Mouse (Mus musculus): ENCODE measurements around the gene Hjurp.

Gene Hjurp

DNA sequence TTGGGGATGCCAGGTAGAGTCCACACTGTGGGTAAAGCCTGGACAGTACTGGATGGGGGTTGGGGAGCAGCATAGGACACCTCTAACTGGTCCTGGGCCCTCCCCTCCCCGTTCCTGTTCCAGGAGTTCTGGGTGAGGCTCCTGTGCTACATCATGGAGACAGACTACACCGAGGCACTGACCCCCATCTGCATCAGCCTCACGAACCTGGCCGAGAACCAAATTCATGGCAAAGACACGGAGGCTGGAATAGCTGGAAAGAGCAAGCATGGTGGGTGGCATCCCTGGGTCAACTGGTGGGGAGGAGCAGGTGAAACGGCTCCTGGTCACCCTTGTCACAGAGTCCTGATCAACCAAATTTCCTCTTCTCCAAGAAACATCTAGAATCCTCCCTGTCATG lies 38.7 kb downstream of the Hjurp start:
- WGBS = 79% methylated on average over 6 of the region's 6 CpGs

DNA sequence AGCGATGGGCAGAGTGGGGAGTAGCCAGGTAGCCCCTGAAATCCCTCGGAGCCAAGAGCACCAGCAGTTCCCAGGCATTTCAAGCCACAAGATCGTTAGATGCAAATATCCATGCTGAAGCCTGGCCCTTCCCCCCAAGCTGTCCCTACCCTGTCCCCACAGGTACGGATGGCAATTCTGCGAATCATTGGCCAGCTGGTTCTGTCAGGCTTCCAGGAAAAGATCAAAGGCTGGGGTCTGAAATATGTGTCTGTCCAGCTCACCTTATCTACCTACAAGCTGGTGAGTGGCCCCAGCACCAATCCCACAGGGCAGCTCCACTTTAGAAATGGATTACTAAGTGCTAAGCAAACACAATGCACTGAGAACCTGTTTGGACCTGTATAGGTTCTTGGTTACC lies 40.1 kb downstream of the Hjurp start:
- WGBS = 77% methylated on average over 5 of the region's 5 CpGs

DNA sequence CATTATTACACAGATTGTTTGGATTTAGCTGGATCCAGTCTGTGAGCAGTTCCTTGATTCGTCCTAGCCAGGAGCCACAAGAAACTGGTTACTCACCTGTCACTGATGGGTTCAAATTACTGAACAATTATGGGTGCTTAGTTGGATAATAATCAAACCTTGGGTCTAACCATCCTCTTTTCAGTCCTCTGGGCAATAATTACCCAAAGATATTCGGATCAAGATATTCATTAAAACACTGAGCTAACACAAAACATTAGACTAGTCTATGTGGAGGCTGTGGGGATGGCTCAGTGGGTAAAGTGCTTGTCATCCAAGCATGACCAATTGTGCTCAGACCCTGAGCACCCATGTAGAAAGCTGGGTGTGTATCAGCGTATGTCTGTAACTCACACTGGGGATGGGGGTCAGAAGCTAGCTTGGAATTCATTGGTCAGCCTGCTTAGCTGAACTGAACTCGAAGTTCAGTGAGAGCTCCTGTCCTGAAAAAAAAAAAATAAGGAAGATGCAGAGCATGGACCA lies 41.5 kb downstream of the Hjurp start:
- WGBS = 59% methylated on average over 4 of the region's 4 CpGs

DNA sequence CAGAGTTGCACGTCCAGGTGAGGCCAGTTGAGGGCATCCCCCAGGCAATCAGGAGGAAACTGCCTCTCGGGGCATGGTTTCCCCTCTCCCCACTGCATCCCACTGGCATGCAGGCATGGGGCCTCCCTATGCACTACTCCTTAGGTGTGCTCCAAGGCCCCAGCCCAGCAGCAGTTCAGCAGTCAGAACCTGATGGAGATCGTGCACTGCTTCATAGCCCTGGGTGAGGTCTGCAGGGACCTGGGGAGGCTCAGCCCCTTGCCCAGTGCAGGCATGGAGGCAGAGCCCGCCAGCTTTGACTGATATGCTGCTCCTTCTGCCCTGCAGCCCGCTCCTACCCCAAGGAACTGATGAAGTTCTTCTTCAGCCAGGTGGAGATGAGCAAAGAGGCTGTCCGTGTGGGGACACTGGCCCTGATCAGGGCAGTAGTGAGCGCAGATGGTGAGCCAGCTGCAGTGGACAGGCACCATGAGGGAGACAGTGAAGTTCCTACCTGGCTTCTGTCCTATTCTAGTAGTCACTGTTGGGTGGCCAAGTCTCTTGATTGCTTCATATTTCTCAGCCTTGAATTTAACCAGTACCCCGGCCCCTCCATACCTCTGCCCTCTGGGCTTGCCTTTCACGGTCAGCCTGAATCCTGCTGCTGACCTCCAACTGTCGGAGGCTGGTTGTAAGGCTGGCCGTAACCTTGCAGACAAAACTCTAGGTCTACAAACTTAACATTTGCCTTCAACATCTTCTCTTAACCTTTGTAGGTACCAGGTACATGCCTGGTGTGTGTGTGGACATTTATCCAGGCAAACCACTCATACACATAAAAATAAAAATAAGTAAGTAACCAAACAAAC lies 42.2 kb downstream of the Hjurp start:
- WGBS = 64% methylated on average over 11 of the region's 11 CpGs

DNA sequence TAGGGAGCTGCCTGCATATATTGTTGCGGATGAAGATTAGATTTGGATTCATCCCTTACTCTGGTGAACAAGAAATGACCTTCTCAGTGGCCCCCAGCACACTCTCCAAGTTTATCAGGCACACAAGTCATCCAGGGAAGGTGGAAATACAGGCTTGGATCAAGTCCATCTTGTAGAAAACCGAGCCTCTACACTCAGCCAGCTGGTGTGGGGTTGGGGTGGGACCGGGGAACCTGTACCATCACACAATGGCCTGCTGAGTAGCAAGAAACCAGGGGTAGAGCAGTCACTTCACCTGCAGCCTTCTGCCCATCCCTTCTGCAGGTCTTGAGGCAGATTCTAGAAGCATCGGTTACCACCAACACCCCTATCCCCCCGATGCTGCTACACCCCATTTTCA lies 42.8 kb downstream of the Hjurp start:
- 44% methylated on average over 5 of the region's 5 CpGs for WGBS

DNA sequence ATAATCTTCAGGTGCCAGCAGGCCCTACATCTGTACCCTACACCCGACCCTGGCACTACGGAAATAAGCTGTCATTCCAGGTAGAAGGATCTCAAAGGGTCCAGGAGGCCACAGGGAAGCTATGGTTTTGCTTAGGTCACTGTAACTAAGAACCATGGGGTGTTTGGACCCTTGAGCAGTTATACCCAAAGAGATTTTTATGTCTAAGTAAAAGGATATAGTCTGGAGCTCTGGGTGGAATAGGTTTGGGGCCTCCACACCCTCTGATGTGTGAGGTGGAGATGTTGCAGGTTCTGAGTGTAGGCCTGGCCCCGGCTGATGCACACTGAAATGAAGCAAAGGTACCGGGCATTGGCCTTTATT lies 43.2 kb downstream of the Hjurp start:
- 63% methylated on average over 4 of the region's 4 CpGs for WGBS

DNA sequence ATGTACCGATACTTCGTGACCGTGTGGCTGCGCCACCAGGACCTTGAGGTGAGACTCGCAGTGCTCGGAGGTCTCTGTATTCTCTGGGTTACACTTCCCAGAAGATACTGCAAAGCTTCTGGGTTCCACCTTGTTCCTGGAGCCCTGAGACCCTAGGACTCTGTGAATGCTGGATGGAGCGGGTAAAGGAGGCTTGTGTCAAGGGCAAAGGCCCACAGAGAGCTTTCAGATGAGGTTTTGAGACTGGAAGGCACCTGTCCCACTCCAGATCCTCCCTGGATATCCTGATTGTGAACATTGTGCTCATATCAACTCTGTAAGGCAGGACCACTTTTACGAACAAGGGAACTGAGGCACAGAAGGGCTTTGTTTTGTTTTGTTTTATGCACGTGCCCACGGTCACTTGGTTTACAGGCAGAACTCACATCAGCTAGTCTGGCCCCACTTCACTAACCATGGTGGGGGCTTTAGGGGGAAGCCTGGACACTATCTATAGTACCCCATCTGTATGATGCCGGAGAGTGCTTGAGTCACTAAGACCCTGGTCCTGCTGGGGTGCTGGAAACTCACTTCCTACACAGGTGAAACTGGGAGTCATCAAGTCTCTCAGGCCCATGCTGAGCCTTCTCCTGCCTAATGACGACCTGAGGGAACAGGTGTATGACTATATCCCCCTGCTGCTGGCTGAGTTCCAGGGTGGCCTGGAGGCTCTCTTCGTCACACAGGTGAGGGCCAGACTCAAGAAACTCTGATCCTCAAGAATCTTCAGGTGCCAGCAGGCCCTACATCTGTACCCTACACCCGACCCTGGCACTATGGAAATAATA lies 43.8 kb downstream of the Hjurp start:
- WGBS = 71% methylated on average over 14 of the region's 14 CpGs

DNA sequence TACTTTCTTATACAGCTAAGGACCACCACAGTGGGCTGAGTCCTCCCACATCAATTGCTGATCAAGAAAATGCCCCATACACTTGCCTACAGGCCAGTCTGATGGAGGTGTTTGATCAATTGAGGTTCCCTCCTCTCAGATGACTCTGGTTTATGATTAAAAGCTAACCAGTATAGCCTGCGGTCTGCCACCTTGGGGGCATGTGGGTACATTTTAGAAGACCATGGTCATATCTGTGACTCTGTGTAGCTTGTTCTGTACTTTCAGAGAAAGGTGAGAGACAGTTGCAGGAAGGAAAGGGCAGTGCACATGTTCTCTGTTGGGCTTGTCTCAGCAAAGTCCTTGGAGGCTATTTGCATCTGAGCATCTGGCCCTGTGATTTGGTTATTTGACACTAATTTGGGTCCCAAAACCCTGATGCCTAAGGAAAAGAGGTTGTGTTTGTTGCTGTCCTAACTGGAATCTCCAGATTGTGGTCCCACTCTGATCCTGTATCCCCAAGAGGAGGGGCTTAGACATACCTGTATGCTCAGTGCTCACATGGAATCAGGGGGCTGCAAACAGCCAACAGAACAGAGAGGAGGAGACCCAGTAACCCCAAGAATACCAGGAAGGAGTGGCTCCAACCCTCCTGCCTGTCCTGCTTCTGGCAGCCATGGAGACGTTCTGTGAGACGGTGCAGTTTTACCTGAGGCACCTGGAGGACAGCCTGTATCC lies 44.6 kb downstream of the Hjurp start:
- WGBS = 56% methylated on average over 3 of the region's 3 CpGs

DNA sequence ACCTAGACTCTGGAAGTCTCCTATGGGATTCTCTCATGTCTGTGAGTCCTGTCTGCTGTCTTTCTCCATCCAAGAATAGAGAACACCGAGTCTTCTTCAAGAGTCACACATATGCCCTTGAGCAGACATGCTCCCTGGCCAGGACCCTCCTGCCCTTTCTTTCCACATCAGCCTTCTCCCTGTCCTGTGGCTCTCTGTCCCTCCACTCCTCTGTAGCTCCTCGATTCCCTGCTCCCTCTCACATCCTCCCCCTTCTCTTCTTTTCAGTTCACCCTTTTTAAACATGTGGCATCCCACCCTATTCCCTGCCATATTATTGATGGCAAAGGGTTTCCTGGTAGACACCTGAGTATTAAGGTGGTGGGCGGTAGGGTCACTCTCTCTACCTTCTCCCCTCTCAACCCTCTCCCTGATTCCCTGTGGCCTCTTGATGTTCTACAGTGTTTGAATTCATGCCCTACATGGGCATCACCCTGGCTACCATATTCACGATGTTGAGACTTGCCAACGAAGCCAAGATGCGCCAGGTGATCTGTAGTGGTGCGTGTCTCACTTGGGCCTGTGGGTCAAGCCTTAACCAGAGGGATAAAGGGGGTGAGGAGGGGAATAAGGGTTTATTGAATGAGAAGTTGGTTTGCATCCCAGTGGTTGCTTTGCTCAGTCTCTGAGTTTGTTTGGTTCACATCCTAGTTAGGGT lies 45.5 kb downstream of the Hjurp start:
- 66% methylated on average over 7 of the region's 7 CpGs for WGBS

DNA sequence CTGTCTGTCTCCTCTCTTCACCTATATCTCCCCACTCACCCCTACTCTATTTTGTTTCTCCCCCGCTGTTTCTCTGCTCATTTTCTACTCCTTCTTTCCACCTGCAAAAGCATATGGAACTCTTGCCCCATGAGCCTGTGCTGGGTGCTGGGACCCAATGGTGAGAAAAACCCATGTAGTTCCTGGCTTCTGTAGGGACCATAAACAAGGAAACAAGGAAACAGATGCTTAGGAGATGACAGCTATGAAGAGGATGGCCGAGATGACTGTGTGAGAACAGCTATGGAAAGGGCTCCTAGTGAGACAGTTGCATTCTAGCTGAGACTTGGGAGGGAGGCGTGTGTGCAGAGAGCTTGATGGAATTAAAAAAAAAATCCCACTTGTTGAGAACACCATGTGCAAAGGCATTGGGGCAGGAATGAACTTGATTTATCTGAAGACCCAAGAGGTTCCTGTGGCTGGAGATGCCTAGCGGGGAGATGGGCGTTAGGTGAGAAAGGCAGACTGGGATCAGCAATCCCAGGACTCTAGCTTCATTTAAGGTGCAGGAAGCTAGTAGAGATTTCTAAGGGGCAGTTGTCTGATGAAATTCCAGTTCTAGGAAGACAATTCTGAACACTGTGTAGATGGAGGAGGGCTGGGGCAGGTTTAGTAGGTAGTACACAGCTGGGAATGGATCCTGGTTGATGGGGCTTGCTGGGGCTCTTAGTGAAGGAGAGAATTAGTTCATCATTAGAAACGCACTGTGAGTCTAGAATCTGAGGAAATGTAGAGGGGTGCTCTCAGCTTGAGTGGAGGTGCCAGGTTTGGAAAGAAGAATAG lies 46.2 kb downstream of the Hjurp start:
- WGBS = 76% methylated on average over 6 of the region's 6 CpGs

DNA sequence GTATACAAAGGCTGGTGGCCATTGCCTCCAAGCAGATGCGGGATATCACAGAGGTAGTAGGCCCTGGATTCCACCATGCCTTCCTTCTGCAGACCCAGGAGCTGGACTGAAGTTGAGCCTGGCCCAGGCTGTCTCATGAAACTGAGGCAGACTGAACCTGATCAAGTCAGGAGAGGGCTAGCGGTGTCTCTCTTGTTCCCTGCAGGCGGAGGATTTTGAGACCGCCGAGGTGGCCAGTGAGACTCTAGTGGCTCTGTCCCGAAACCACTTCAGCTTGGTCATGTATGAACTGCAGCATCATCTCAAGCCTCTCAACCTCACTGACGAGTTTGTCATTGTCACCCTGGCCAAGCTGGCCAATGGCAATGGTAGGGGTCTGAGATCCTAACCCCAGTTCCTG lies 47.0 kb downstream of the Hjurp start:
- 69% methylated on average over 7 of the region's 7 CpGs for WGBS

DNA sequence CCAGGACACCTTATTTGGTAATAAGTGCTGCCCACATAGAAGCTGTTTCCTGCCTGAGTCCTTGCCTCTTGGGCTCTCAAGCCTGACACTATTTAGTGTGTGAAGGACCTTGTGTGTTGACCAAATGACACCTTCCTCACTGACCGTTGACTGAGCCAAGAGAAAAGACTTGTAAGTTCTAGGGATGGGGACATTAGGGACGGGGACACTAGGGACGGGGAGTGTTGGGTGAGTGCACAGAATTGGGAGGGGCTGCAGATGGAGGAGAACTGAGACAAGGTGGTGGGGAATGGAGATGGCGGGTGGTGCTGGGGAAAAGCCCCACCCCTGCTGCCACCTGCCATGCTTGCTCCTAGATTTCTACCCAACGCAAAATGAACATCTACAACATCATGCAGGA lies 47.4 kb downstream of the Hjurp start:
- 85% methylated on average over 5 of the region's 5 CpGs for WGBS

DNA sequence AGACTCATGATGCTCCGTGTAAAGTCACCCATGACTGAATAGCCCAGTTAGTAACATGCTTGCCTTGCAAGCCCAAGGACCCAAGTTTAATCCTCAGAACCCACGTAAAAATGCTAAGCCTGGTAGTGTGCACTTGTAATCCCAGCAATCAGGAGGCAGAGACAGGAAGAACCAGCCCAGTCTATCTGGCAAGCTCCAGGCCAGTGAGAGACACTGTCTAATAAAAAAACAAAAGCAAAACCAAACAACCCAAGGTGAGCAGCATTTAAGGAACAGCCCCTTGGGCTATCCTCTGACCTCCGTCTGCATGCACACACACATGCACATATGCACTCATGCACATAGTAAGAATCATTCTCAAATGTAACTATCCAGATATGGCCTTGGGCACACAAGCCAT lies 47.9 kb downstream of the Hjurp start:
- 76% methylated on average over 3 of the region's 3 CpGs for WGBS

DNA sequence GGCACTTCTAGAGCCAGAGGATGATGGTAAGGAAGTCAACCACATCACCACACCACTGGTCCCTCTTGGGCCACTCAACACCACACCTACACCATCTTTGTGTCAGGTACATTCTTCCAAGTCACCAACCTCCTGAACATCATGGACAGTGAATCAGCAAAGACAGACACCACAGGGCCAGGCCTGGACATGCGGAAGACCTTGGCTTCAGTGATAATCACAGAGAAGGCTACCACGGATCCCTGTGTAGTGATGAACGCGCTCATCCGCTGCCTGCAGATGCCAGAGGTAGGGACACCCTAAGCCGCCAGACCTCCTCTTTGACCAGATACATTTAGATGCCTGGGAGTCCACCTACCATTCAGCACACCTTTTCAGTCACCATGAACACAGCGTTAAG lies 49.3 kb downstream of the Hjurp start:
- 73% methylated on average over 7 of the region's 7 CpGs for WGBS

DNA sequence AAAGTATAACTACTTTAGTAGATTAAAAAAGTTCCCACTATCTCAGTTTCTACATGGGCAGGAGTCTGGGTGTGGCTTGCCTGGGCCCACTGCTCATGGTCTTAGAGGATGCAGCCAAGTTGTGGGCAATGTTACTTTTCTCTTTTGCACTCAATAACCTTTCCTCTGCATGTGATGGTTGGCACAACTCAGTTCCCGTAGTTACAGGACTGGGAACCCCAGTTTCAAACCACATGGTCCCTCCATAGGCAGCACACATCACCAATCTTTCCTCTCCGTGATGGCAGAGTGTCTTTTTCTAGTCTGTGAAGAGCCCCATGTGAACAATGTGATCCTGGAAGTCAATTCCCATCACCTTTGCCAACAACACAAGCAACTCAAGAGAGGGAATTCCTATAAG lies 50.0 kb downstream of the Hjurp start:
- 57% methylated on average over 2 of the region's 2 CpGs for WGBS

DNA sequence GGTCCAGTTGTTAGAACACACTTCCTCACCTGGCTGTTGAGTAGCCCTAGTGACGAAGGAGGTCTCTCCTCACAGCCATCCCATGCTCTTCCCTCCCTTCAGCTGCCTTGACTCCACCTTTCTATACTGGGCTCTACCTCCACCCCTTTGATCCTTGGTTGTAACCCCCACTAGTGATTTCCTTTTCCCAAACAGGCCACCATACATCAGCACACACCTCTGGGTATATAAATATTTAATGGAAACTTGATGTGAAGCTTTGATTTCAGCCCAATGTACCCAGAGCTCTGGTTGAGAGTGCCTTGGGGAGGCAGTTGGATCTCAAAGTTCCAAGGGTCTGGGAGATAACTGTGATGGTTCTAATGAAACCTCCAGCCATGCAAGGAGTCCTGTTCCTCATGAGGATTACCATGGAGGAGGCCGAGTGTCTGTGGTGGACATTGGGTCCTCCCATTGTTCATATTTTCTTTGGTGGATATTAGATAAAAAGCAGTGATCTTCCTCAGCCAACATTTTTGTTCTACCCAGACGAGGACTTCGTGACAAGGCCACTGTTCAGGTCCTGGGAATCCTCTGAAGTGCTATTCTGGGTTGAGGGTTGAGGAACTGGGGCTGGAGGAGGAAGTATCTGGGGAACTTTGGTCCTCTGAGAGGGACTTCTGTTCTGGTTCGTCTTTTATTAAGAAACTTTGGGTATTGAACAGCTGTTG lies 50.6 kb downstream of the Hjurp start, which contains the start of gene Mroh2a:
TSS of gene Mroh2a (plus strand) at position 317 of the 710 bp plus-strand sequence.
- 55% methylated on average over 5 of the region's 5 CpGs for WGBS

DNA sequence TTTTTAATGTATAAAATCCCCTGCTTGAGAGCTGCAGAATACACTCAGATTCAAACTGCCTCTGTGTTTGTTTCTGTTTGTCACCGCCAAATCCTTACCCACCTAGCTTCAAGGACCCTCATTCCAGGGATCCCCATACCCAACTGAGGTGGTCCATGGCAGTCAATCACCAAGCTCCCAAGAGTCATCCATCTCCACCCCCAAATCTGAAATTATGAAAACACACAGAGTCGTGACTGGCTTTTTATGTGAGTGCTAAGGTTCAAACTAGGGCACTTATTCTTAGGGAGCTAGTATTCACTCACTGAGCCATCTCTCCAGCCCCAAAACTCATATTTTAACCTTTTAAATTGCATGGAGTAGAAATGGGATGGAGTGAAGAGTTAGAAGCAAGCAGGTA lies 52.1 kb downstream of the Hjurp start:
- 33% methylated on average over 2 of the region's 2 CpGs for WGBS

DNA sequence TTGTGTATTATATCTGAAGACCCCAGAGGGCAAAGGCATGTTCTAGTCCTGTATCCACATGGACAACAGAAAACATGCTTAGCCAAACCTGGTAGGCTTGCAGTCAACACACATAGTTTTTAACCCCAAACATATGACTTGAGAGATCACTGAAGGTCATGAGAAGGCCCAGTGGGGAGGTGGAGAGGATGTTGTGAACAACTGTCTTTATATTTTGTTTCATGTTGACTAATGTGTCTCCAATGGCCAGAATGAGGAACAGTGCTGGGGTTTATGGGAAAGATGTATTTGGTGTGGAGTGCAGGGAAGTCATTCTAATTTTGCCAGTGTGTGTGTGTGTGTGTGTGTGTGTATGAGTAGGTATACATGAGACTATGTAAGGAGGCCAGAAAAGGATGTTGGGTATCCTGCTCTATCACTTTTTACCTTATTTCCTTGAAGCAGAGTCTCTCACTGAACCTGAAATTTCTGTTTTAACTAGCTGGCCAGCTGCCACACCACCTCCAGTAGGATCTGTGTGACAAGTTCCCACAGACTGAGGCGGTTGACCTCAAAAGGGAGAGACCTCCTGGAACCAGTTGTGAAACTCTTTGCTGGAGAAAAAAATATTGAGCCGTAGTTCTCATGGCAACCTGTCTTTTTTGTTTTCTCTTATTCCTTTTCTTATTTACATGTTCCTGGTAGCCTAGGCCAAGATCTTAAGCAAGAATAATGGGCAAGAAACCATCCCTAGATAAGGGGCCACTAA lies 53.2 kb downstream of the Hjurp start:
- 64% methylated on average over 2 of the region's 2 CpGs for WGBS

DNA sequence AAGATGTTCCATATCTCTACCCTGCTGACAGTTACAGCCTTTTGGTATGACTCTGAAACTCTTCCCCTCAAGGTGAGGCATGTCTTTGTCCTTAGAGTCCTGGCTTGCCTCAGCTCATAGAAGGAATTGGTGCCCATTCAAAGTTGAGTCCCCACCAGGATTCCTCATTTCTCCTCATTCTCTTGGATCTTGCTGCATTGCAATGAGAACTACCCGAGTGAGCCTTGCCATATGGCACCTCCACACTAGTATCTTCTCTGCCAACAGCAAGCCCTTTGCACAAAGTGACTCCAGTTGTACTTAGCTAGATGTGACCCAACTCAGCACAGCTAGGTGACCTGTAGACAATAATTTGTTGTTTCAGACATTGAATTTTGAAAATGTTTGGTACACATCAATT lies 53.8 kb downstream of the Hjurp start:
- 43% methylated on average over 1 of the region's 1 CpGs for whole genome bisulfite sequencing

All from cerebral cortex, adult 2 months (tissue).